ENCODE assay signal across 8 mouse cellular contexts in genomic region chr10:121886805-121887204, GRCm38 (mm10).
DNase-seq lines count a peak whose midpoint lies in the region; ATAC-seq and TF ChIP-seq lines count a peak whose summit lies in the region.
"Had no signal": no experiment of that assay in that cellular context is flagged by ENCODE, and none has a peak within 500 bp of the region (broad histone marks: within the 10 kb centered on the region; RNA-seq: fewer than 3 reads in every experiment).

No protein-coding gene starts in this region.

- no peak overlapping the region for H3K4me2 ChIP-seq in forebrain, postnatal 0 days (ENCODE audit: low read depth)
- no peak overlapping the region for H3K4me2 ChIP-seq in midbrain, postnatal 0 days (ENCODE audit: low read depth, low read length, poor library complexity, severe bottlenecking)
- no peak overlapping the region for H3K4me2 ChIP-seq in intestine, embryonic 16.5 days (ENCODE audit: low read depth, low read length)

- TF ChIP-seq CTCF in forebrain, postnatal 0 days (IDR thresholded peaks at IDR 0.05; ENCODE audit: low read depth), result no peak
- TF ChIP-seq CTCF in midbrain, postnatal 0 days (IDR thresholded peaks at IDR 0.05), result no peak

- ATAC-seq in forebrain, postnatal 0 days, result peak; percentile 75
- no peak for ATAC-seq in midbrain, postnatal 0 days (ENCODE audit: low FRiP score)
- no peak for ATAC-seq in intestine, embryonic 16.5 days

- H3K36me3 ChIP-seq in forebrain, postnatal 0 days (ENCODE audit: insufficient read depth), result peaks cover 2% of the 10 kb centered on the region; the same call in 1 of the 2 replicates
- no peaks in the 10 kb centered on the region for H3K36me3 ChIP-seq in midbrain, postnatal 0 days (ENCODE audit: insufficient read depth, low read length)
- no peaks in the 10 kb centered on the region for H3K36me3 ChIP-seq in intestine, embryonic 16.5 days (ENCODE audit: control insufficient read depth, insufficient read depth, low read length)

- peak; percentile 74 for DNase-seq in 416B (ENCODE audit: low read depth)
- peak; percentile 80 for DNase-seq in CD4-positive, CD25-positive, alpha-beta regulatory T cell, adult 2 months (ENCODE audit: low read depth, low spot score)
- DNase-seq in forebrain, postnatal 0 days, result peak; percentile 61
- DNase-seq in left cerebral cortex, adult 8-10 months (ENCODE audit: low spot score in 2 of 2), result peak; percentile 12 to 24
- DNase-seq in midbrain, postnatal 0 days (ENCODE audit: low spot score), result peak; percentile 74
- no peak for DNase-seq in ovary, postnatal 10 days (ENCODE audit: low spot score)

- H3K9ac ChIP-seq in forebrain, postnatal 0 days, result no peak overlapping the region
- H3K9ac ChIP-seq in midbrain, postnatal 0 days (replicated peaks; ENCODE audit: low read length, poor library complexity, severe bottlenecking), result no peak overlapping the region
- H3K9ac ChIP-seq in intestine, embryonic 16.5 days (ENCODE audit: low read depth, low read length), result no peak overlapping the region

- no peaks in the 10 kb centered on the region for H3K9me3 ChIP-seq in forebrain, postnatal 0 days (ENCODE audit: low read length)
- H3K9me3 ChIP-seq in midbrain, postnatal 0 days (ENCODE audit: low read length), result no peaks in the 10 kb centered on the region
- no peaks in the 10 kb centered on the region for H3K9me3 ChIP-seq in intestine, embryonic 16.5 days (ENCODE audit: control insufficient read depth, low read length)

- H3K4me1 ChIP-seq in forebrain, postnatal 0 days (ENCODE audit: insufficient read depth), result peaks cover 7% of the 10 kb centered on the region
- peaks cover 17% of the 10 kb centered on the region; the same call in 1 of the 2 replicates for H3K4me1 ChIP-seq in midbrain, postnatal 0 days (ENCODE audit: insufficient read depth, low read length)
- peaks cover 4% of the 10 kb centered on the region; the same call in 1 of the 2 replicates for H3K4me1 ChIP-seq in intestine, embryonic 16.5 days (ENCODE audit: control insufficient read depth, insufficient read depth, low read length)

- no peak overlapping the region for H3K4me3 ChIP-seq in forebrain, postnatal 0 days (ENCODE audit: low read depth, low read length)
- H3K4me3 ChIP-seq in midbrain, postnatal 0 days (ENCODE audit: low read depth, low read length), result no peak overlapping the region
- H3K4me3 ChIP-seq in intestine, embryonic 16.5 days (ENCODE audit: low read length), result no peak overlapping the region
- H3K4me3 ChIP-seq: layer of hippocampus, adult 2 months had no signal

- 7% methylated on average over 6 of the region's 6 CpGs for WGBS in forebrain, postnatal 0 days
- WGBS in midbrain, postnatal 0 days, result 15% methylated on average over 6 of the region's 6 CpGs
- WGBS in intestine, embryonic 16.5 days, result 50% methylated on average over 6 of the region's 6 CpGs

- no peaks in the 10 kb centered on the region for H3K27me3 ChIP-seq in forebrain, postnatal 0 days (ENCODE audit: insufficient read depth, low read length)
- no peaks in the 10 kb centered on the region for H3K27me3 ChIP-seq in midbrain, postnatal 0 days (ENCODE audit: insufficient read depth, low read length)
- H3K27me3 ChIP-seq in intestine, embryonic 16.5 days (replicated peaks; ENCODE audit: control insufficient read depth, insufficient read depth, low read length), result no peaks in the 10 kb centered on the region

- H3K27ac ChIP-seq in forebrain, postnatal 0 days (ENCODE audit: low read depth, low read length), result peak overlapping the region; percentile 21
- 0 out of 2 replicates have a peak overlapping the region, but pooled peaks have one; percentile 1 for H3K27ac ChIP-seq in midbrain, postnatal 0 days (ENCODE audit: low read depth, low read length)
- H3K27ac ChIP-seq in intestine, embryonic 16.5 days (ENCODE audit: low read length), result no peak overlapping the region
- H3K27ac ChIP-seq: layer of hippocampus, adult 2 months had no signal
